Mouse (Mus musculus): ENCODE data around the gene Ncbp3.

Gene Ncbp3

GRCm38 (mm10) chr11:73030821-73031498 lies 16.6 kb upstream of the Ncbp3 start:
- peak; percentile 90 for DNase-seq (ENCODE audit: low read depth, low spot score)

GRCm38 (mm10) chr11:73031536-73031935 lies 16.0 kb upstream of the Ncbp3 start:
- DNase-seq (ENCODE audit: low read depth, low spot score): no peak

DNA sequence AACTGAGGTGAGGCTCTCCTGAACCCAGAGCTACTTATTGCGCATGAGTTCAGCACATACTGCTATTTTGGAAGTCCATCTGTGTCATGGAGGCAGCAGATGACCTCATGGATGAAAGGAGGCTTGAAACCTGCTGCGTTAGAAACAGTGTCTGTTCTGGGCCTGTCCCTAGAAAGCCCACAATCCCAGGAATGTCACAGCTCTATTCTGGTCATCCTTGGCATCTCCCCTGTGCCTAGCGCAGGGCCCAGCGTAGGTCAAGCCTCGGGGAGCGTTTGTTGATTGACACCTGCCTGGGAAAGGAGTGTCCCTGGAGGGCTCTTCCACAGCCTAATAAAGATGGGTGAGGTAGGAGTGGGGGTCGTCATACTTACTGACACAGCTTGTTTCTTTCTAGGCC lies 11.5 kb upstream of the Ncbp3 start:
- DNase-seq (ENCODE audit: low read depth, low spot score): no peak

DNA sequence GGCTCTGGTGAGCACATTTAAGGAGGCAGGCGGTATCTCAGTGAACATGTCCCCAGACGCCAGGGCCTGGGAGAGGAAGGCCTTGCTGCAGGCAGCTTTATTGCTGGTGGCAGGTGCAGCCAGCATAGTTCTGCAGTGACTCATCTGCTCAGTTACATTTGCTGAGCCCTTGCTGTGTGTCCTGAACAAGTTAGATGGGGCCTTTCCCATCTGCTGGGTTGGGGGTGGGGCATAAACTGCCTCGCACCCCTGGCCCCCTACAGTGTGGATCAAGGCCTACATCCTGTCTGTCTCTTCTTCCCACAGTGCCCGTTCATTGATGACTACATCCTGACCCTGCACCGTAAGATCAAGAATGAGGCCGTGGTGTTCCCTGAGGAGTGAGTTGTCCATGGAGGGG lies 10.7 kb upstream of the Ncbp3 start:
- peak; percentile 34 for DNase-seq (ENCODE audit: low read depth, low spot score)

GRCm38 (mm10) chr11:73037691-73038090 lies 9.9 kb upstream of the Ncbp3 start:
- DNase-seq (ENCODE audit: low read depth, low spot score): no peak

GRCm38 (mm10) chr11:73039102-73039799 lies 8.3 kb upstream of the Ncbp3 start:
- peak; percentile 71 for DNase-seq (ENCODE audit: low read depth, low spot score)

- DNase-seq (ENCODE audit: low read depth, low spot score): no peak
Measured at GRCm38 (mm10) chr11:73044229-73044755, 3.3 kb upstream of the Ncbp3 start.

GRCm38 (mm10) chr11:73044789-73045188 lies 2.8 kb upstream of the Ncbp3 start:
- no peak for DNase-seq (ENCODE audit: low read depth, low spot score)

DNA sequence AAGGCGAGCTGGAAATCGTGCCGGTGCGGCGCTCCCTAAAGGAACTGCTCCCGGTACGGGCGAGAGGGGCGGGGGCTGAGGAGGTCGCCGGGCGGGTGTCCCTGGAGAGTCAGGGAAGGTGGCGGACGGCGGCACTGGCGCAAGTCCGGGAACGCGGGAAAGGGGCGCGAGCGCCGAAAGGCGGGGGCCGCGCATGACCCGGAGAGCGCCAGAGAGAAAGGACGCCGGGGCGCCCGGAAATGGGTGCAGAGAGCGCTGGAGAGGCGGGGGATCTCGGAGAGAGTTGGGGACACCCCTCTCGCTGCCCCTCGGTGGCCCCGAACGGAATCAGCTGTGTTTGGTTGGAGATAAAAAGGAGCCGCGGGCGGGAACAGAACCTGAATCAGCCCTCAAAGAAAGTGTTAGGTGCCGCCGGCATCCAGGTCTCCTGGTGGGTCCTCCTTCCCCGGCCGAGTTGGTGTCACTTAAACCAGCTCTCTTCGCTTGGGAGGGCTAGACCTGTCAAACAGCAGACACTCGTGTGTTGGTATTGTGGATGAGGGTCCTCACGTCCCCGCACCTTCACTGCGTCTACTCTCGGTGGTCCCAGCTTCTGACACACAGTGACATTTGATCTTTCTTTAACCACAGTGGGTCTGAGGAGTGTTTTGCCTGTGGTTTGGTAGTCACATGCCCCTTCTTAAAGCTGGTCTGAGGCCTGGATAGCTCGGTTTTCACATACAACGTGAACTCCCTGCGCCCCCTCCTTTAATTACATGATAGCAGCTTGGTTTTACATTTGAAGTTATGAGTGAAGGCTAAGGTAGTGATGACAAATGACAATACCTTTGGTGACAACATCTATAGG lies 670 bp downstream of the Ncbp3 start:
- no peak for DNase-seq (ENCODE audit: low read depth, low spot score)

DNA sequence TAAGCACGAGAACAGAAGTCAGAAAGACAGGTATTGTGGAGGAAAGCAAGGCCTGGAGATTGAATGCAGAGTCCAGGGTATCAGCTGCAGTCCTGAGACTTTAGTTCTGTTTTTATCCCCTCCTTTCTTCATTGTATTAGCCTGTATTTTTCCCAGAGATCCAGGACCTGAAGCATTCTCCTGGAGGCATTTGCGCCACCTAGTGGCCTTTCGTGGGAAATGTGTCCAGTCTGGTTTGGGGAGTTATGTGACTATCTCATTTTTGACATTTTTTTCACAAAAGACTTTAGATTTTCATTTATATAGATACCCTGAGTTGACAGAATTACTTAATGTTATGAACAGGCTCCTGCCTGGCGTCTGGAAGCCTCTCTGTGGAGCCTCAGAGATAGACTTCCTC lies 1.8 kb downstream of the Ncbp3 start:
- DNase-seq (ENCODE audit: low read depth, low spot score): peak; percentile 89

- no peak for DNase-seq (ENCODE audit: low read depth, low spot score)
Measured at GRCm38 (mm10) chr11:73052795-73053194, 5.2 kb downstream of the Ncbp3 start.

- DNase-seq (ENCODE audit: low read depth, low spot score): no peak
Measured at GRCm38 (mm10) chr11:73057701-73058100, 10.1 kb downstream of the Ncbp3 start.

- DNase-seq (ENCODE audit: low read depth, low spot score): no peak
Measured at GRCm38 (mm10) chr11:73059630-73060029, 12.0 kb downstream of the Ncbp3 start.

DNA sequence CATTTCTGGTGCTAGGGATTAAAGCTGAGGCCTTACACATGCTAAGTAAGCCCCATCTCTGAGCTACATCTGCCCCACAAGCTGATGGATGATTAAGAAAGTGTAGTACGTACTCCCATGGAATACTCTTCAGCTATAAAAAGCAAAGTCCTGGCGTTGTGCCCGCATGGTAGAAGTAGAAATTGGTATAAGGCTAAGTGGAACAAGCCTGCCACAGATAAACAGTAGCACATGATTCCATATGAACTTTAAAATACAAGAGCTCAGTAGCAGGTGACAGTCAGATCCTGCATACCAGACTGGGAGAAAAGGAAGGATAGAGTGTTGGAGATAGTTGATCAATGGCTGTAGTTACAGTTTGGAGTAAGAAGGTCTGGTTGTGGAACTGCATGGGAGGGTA lies 13.8 kb downstream of the Ncbp3 start:
- no peak for DNase-seq (ENCODE audit: low read depth, low spot score)

- DNase-seq (ENCODE audit: low read depth, low spot score): no peak
Measured at GRCm38 (mm10) chr11:73071839-73072238, 24.3 kb downstream of the Ncbp3 start.

DNA sequence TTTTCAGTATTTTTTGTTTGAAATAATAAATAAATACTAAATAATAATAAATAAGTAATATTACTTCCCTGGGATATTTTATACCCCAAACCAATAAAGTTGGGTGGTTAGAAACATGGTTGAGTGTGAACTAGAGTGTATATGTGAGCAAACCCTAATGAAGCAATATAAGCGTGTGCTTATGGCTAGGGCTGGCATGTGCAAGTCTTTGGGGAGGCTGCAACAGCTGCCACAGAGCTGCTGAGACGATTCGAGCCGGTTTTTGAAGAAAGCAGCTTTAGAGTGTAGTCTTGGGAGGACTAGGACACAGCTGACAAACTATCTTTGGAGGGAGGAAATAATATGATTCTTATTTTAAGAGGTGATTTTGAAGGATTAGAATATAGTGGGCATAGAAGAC lies 28.7 kb downstream of the Ncbp3 start:
- DNase-seq (ENCODE audit: low read depth, low spot score): no peak

DNA sequence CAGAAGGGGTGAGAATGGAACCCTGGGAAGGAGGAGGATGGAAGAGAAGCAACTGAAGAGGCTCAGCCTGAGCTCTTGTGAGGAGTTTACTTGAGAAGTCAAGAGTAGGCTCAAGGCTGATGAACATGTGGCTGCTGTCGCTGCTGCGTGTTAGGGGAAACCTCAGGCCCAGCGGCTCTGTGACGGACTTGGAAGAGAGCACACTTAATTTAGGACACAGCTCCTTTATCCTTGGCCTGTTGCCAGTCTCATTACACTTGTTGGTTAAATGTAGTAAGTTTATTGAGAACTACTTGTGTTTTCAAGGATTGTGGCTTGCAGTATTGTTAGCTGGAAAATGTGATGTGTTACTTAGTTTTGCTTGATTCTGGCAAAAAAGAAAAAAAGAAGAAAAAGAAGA lies 29.1 kb downstream of the Ncbp3 start:
- no peak for DNase-seq (ENCODE audit: low read depth, low spot score)

DNA sequence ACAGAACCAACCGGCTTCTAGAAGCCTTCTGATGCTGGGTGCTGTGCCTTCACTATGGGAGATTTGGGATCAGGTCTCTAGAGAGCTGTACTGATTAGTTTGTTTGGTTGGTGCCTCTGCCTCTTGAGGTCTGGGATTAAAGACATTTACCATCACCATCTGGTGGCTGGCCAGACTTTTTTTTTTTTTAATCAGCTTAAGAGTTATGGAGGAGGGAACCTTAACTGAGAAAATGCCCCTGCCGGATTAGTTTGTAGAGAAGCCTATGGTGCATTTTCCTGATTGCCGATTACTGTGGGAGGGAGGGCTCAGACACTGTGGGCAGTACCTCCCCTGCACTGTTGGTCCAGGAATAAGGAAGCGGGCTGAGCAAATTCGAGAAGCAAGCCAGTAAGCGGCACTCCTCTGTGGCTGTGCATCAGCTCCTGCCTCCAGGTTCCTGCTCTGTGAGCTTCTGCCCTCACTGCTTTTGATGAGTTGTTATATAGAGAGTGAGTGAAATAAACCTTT lies 29.7 kb downstream of the Ncbp3 start:
- no peak for DNase-seq (ENCODE audit: low read depth, low spot score)

DNA sequence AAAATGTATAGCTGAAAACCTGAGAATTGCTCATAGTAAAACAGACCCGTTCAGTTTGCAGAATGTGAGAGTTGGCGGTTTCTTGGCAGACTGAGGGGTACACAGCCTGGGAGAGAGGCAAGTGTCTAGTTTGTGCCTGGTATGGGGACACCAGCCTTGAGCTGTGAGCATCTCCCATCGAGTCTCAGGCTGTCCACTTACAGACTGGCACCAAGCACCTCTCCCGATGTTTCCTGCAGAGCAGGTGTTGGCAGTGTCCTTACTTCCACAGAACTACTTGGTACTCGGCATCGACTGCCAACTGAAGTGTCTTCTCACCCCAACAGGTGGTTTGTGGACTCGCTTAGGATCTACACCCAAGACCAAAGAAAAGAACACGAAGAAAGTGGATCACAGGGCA lies 31.0 kb downstream of the Ncbp3 start:
- DNase-seq (ENCODE audit: low read depth, low spot score): no peak

DNA sequence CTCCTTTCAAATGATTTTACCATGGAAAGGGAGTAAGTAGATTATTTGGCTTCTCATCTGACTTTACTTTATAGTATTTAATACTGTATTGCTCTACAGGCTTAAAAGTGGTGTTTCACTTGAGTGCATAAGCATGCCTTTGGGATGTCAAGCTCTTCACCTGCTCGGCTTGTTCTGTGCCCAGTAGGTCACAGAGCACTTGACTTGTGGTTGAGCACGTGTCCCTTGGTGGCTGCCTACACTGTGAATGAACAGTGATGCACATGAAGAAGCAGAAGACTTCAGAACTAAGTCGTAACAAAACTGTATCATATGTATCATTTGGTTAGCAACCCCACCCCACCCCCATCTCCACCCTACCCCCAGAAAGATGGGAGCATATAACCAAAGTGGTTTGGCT lies 32.7 kb downstream of the Ncbp3 start:
- no peak for DNase-seq (ENCODE audit: low read depth, low spot score)

GRCm38 (mm10) chr11:73084303-73084702 lies 36.7 kb downstream of the Ncbp3 start:
- no peak for DNase-seq (ENCODE audit: low read depth, low spot score)

- DNase-seq (ENCODE audit: low read depth, low spot score): no peak
Measured at GRCm38 (mm10) chr11:73084804-73085231, 37.2 kb downstream of the Ncbp3 start.
